Mouse (Mus musculus) kidney, postnatal 25 days (tissue): ENCODE measurements around the gene Fbxw8.

ENCODE experiments used
- DNase-seq, 2 experiments: peaks; one replicate each; pipeline ENCODE4 v3.0.0; 2021; ENCODE audit warnings: mixed read lengths in 2 of 2

The Fbxw8 gene

GRCm38 (mm10) chr5:118154839-118155564 lies at the start of gene Fbxw8:
Fbxw8 (minus strand) TSS chr5:118155464.
- DNase-seq: peak; percentile 91 to 94

- peak in 1 of 2 experiments; percentile 9 for DNase-seq
Observed at GRCm38 (mm10) chr5:118204675-118205440, 49.6 kb upstream of the Fbxw8 start.

DNA sequence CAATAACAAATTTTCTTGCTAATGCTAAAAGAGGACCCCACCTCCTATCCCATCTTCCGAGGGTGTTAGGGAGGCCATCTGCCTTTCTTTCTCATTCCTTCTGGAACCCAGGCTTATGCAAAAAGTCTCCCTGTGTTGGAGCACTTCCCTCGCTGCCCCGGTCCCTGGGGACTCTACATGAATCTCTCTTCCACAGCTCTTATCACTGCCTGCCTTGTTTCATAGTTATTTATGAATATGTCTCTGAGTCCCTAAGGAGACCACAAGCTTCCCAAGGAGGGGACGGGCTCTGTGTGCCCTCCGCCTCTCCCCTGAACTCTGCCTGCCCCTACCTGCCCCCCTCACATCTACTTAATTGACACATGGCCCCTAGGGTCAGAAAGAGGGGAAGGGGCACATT lies 44.4 kb upstream of the Fbxw8 start:
- DNase-seq: no peak

- no peak for DNase-seq
Observed at GRCm38 (mm10) chr5:118197421-118197820, 42.2 kb upstream of the Fbxw8 start.

- DNase-seq: no peak
Observed at GRCm38 (mm10) chr5:118192221-118192620, 37.0 kb upstream of the Fbxw8 start.

GRCm38 (mm10) chr5:118190491-118190890 lies 35.2 kb upstream of the Fbxw8 start:
- no peak for DNase-seq

GRCm38 (mm10) chr5:118188356-118188755 lies 33.1 kb upstream of the Fbxw8 start:
- DNase-seq: no peak

GRCm38 (mm10) chr5:118186903-118187633 lies 31.8 kb upstream of the Fbxw8 start:
- DNase-seq: no peak

- DNase-seq: no peak
Observed at GRCm38 (mm10) chr5:118177640-118178039, 22.4 kb upstream of the Fbxw8 start.

- no peak for DNase-seq
Observed at GRCm38 (mm10) chr5:118175137-118175536, 19.9 kb upstream of the Fbxw8 start.

GRCm38 (mm10) chr5:118174310-118175009 lies 19.2 kb upstream of the Fbxw8 start:
- DNase-seq: no peak

DNA sequence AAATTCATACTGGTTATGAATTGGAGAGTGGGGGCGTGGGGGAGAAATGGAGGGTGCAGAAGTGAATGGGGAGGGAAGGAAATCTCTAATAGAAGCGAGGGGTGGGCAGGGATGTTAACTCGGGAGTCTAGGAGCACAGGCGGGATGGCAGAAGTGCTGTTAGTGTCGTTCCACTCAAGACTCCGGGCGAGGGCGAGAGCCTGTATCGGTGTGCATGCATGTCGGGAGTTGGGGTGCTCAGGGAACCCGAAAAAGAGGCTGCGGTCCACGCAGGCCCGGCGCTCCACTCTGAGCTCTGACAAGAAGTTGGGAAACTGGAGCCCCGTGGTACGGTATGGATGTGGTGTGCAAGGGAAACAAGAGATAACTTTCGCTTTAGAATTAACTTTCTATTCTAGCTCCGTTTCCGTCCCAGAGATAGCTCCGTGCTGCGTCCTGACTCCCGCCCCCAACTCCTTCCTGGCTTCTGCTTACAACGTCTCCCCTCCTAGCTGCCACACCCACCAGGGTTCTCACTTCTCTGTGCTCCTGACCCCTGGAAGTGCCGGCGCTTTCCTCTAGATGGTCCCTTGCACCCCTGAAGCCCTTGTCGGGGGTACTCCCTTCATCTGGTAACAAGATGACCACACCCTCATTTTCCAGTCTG lies 16.9 kb upstream of the Fbxw8 start:
- DNase-seq: no peak

DNA sequence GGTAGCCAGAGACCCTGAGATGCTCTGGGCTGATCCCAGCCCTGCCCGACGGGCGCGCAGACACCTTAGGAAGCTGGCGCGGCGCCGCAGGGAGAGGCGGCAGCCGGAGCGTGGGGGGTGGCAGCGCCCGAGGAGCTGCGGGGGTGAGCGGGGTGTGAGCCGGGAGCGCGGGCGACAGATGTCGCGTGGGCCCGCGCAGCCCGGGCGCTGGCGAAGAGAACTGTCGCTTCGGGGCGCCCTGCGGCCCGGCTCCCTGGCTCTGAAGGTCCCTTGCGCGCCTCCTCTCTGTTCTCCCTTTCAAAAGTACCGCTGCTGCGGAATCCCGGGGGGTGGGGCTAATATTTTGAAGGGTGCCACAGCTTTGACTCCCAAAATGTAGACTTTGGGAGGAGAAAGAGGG lies 16.4 kb upstream of the Fbxw8 start:
- no peak for DNase-seq

DNA sequence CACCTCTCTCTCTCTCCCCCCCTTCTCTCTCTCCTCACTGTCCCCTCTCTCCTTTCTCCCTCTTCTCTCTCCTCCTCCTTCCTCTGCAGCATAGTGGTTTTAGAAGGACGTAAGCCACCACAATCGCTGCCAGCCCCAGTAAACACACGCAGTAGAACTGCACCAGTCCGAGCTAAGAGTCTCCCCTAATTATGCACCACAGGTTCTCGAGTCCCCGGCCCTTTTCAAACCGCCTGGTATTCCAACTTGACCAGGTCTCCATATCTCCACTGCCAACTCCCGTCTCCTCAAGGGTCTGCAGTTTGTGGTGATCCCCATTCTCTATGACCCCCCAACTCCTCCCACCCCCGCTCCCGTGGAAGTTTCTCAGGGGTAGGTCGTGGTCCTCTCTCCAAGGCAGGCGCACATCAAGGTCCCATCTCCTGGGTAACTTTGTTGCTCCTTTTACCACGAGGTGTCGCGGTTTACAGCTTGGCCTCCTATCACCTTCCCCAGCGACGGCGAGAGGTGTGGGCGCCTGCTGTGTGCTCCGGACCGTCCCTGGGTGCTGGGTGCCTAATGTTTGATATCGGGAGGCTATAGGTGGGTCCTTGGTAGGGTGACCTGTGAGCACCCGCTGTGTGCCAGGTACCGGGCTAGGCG lies 15.7 kb upstream of the Fbxw8 start:
- DNase-seq: peak; percentile 36 to 55

DNA sequence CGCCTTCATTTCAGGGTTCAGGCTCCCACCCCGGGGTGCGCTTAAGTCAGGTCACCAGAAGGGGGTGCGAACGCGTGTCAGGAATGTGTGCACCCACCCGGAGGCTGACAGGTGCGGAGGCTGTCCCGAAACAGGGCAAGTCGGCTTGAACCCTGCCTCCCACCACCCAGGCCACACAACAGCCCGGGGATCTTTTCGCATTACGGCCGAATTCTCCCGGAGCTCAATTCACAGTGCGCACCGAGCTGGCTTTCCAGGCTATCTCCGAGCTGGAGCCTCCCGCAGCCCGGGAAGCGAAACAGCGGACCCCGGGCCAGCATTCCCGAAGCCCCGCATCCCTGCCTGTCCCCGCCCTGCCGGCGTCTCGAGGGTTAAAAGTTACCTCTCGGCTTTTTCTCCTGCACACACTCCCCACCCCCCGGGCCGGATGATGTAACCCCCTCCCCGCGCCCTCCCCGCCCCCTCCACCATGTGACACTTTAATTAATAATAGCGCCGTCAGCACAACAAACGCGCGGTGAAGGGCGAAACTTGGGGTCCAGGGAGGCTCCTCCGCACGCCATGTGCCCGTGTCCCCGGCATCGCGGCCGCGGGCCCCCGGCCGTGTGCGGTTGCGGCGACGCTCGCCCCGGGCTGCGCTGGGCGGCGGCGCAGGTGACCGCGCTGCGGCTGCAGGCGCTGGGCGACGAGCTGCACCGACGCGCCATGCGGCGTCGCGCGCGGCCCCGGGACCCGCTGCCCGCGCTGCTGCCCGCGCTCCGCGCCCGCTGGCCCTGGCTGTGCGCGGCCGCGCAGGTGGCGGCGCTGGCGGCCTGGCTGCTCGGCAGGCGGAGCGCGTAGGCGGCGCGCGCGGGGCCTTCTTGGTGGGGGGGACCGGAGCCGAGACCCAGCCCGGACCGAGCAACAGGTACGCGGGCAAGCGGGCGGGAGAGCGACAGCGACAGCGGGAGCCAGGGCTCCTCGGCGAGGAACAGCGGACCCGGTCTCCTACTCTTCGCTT lies 14.3 kb upstream of the Fbxw8 start:
- peak in 1 of 2 experiments; percentile 53 for DNase-seq

- peak; percentile 48 to 77 for DNase-seq
Observed at GRCm38 (mm10) chr5:118167561-118167995, 12.3 kb upstream of the Fbxw8 start.

DNA sequence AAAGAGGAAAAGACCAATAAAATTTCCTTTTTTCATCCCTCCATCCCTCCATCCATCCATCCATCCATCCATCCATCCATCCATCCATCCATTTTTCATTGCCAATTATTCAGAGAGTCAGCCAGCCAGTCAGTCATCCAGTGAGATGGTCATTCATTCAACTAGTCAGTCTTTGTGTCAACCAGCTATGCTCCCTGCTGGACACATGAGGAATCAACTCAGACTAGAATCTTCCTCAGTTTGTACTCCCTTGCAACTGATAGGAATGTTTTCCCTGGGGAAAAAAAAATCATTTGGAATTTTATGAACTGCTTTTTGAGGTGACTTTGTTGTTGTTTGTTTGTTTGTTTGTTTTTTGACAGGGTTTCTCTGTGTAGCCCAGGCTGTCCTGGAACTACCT lies 10.2 kb upstream of the Fbxw8 start:
- no peak for DNase-seq

DNA sequence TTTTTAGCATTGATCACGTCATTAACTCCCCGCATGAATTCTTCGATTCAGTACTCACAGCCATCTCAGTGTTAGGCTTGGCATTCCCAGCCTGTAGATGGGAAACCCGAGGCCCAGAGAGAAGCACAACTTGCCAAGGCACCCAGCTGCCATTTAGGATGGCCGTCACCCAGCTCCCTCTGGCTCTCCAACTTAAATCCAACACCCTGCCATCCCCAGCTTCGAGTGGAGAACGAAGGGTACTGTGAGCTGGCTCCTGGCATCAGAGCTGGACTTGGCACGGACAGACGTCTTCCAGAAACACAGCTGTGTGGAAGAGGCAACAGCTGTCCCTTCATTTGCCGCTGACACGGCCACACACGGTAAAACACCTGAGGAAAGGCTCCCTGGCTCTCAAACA lies 9.3 kb upstream of the Fbxw8 start, which contains the start of gene Hrk:
Gene Hrk (plus strand): TSS at position 68 of the 400 bp plus-strand sequence.
- no peak for DNase-seq

DNA sequence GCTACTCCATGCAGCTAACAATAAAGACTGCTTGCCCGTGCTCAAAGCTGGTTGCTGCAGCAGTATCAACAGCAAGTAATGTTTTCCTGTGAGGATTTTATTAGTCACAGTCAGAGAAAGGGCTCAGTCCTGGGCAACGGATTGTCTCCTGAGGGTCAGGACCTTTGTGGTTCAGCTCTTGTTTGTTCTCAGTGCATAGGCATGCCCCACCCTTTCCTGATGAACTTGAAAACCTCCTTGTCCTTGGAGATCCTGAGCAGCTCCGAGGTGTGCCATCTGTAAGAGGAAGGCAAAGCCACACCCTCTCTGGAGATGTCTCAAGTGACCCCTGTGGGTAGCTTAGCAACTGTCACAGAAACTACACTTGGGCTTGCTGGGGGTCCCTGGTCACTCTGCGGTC lies 5.4 kb upstream of the Fbxw8 start:
- DNase-seq: peak in 1 of 2 experiments; percentile 11

GRCm38 (mm10) chr5:118156976-118157375 lies 1.7 kb upstream of the Fbxw8 start:
- DNase-seq: no peak
